Mouse (Mus musculus): ENCODE measurements around the gene Asxl1. TPM values are rescaled to one million over a fixed set of nuclear protein-coding genes. Genes with fewer than 3 reads are reported as not detected.
"Not testable (repeated sequence)": the region's sequence is repeated elsewhere in the genome, so short reads cannot be mapped to it uniquely, and the experiment has no call there.

Asxl1 gene
- polyA plus RNA-seq, 1 experiment from 2014 or later, result 6.4 TPM

DNA sequence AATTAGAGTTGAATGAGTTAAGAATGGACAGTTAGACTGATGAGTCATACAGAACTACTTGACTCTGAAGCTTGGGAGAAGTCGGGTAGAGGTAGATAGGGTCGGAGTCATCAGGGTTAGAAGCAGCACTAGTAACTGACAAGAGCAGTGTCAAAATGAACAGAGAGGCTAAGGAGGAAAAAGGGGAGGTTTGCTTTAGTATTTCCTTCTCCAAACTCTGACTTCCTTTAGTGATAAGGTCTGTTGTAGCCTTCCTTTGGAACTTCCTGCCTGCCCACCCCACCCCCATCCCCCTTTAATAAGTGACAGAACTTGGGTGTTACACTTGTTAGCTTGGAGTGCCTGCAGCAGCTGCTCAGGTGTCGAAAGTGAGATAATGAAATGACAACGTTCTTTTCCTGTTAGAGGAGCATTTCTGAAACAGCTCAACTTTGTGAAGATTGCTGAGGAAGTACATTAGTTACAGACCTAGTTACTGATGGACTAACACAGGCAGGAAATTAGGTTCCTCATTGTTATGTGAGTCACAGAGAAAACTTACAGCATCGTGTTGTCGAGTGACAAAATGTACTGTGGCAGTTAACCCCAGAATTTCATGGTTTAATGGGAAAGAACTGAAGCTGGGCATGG, 5.0 kb downstream of the Asxl1 start:
- no peak for ATAC-seq (ENCODE audit: insufficient read depth, low FRiP score)
- WGBS, result 22% methylated on average over 6 of the region's 6 CpGs
- Histone ChIP-seq H3K4me3 (replicated peaks; ENCODE audit: low read length) (no peak overlapping the region), H3K9ac (ENCODE audit: low read length) (no peak overlapping the region), H3K4me2 (ENCODE audit: low read depth, low read length) (peak overlapping the region; percentile 33), H3K4me1 (ENCODE audit: control insufficient read depth, insufficient read depth, low read length) (peaks cover 18% of the 10 kb centered on the region), H3K9me3 (replicated peaks; ENCODE audit: control insufficient read depth, low read length) (no peaks in the 10 kb centered on the region), H3K27me3 (ENCODE audit: control insufficient read depth, insufficient read depth, low read length) (no peaks in the 10 kb centered on the region), H3K27ac (ENCODE audit: low read length) (peak overlapping the region; percentile 48; the same call in 1 of the 2 replicates), H3K36me3 (ENCODE audit: control insufficient read depth, insufficient read depth, low read length) (no peaks in the 10 kb centered on the region)

DNA sequence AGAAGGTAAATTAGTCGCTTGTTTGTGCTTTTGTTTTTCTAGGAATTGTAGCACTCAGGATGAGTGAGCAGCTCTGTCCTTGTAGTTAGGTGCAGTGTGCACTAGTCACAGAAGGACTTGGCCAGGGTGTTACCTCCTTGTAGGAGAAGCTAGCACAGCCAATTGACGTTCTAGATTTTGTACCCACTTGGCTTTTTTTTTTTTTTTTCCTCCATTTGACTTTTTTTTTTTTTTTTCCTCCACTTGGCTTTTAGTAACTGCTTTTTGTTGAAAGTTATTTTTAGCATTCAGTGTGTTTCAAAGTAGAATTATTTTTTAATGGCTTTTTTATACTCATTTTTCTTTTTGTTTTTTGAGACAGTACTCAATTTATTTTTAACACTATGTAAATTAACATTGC, 9.0 kb downstream of the Asxl1 start:
- H3K9ac ChIP-seq (ENCODE audit: low read length), result no peak overlapping the region
- no peak for ATAC-seq (ENCODE audit: insufficient read depth, low FRiP score)
- H3K9me3 ChIP-seq (replicated peaks; ENCODE audit: control insufficient read depth, low read length), result no peaks in the 10 kb centered on the region
- WGBS, result 67% methylated on average over 2 of the region's 2 CpGs
- no peak overlapping the region for H3K27ac ChIP-seq (ENCODE audit: low read length)
- H3K4me3 ChIP-seq (replicated peaks; ENCODE audit: low read length), result no peak overlapping the region
- H3K4me1 ChIP-seq (ENCODE audit: control insufficient read depth, insufficient read depth, low read length), result peaks cover 8% of the 10 kb centered on the region
- H3K4me2 ChIP-seq (ENCODE audit: low read depth, low read length), result no peak overlapping the region
- H3K27me3 ChIP-seq (ENCODE audit: control insufficient read depth, insufficient read depth, low read length), result no peaks in the 10 kb centered on the region
- H3K36me3 ChIP-seq (ENCODE audit: control insufficient read depth, insufficient read depth, low read length), result peaks cover 13% of the 10 kb centered on the region

DNA sequence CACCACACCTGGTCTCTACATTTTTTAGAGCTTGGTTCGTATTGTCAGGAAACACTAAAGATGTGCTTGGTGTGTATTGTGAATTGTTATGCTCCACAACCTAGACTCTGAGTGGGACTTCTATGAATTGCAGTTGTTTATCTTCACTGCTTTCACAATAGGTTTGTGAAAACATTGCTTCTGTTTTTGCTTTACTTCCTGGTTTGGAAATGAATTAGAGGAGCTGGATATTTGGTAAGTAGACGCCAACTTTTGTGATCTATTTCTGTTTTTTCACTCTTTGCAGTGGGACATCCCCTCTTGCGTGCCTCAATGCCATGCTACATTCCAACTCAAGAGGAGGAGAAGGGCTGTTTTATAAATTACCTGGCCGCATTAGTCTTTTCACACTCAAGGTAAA, 11.2 kb downstream of the Asxl1 start:
- Histone ChIP-seq H3K4me1 (ENCODE audit: control insufficient read depth, insufficient read depth, low read length) (no peaks in the 10 kb centered on the region), H3K27me3 (ENCODE audit: control insufficient read depth, insufficient read depth, low read length) (no peaks in the 10 kb centered on the region), H3K9me3 (replicated peaks; ENCODE audit: control insufficient read depth, low read length) (no peaks in the 10 kb centered on the region), H3K4me3 (replicated peaks; ENCODE audit: low read length) (no peak overlapping the region), H3K36me3 (ENCODE audit: control insufficient read depth, insufficient read depth, low read length) (peaks cover 13% of the 10 kb centered on the region), H3K27ac (ENCODE audit: low read length) (no peak overlapping the region), H3K9ac (ENCODE audit: low read length) (no peak overlapping the region), H3K4me2 (ENCODE audit: low read depth, low read length) (no peak overlapping the region)
- ATAC-seq (ENCODE audit: insufficient read depth, low FRiP score), result no peak
- WGBS, result 90% methylated on average over 4 of the region's 4 CpGs

DNA sequence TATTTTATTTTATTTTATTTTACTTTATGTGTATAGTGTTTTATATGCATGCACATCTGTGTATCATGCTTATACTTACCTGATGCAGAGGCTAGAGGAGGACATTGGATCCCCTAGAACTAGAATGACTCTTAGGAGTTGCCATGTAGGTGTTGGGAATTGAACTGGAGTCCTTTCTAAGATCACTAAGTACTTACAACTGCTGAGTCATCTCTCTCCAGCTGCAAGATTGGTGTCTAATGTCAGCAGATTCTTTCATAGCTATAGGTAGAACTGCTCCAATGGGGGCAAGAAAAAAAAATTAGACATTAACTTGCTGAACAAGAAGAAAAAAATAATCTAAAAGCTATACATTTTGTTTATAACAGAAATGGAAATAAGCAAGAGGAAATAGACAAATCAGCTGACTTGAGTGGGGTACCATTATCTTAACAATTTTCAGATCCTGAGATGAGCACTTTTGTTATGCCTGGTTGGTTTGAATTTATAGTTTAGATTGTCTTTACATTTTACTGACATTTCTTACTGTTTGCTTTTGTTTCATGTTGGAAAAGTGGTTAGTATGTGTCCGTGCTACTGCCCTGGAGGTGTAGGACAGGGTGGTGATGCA, 15.6 kb downstream of the Asxl1 start:
- H3K27me3 ChIP-seq (ENCODE audit: control insufficient read depth, insufficient read depth, low read length), result no peaks in the 10 kb centered on the region
- ATAC-seq (ENCODE audit: insufficient read depth, low FRiP score), result no peak
- H3K36me3 ChIP-seq (ENCODE audit: control insufficient read depth, insufficient read depth, low read length), result peaks cover 18% of the 10 kb centered on the region
- H3K4me2 ChIP-seq (ENCODE audit: low read depth, low read length), result no peak overlapping the region
- no peaks in the 10 kb centered on the region for H3K4me1 ChIP-seq (ENCODE audit: control insufficient read depth, insufficient read depth, low read length)
- WGBS, result 88% methylated on average over 1 of the region's 1 CpGs
- H3K4me3 ChIP-seq (replicated peaks; ENCODE audit: low read length), result no peak overlapping the region
- H3K9ac ChIP-seq (ENCODE audit: low read length), result no peak overlapping the region
- H3K9me3 ChIP-seq (replicated peaks; ENCODE audit: control insufficient read depth, low read length), result no peaks in the 10 kb centered on the region
- H3K27ac ChIP-seq (ENCODE audit: low read length), result no peak overlapping the region

DNA sequence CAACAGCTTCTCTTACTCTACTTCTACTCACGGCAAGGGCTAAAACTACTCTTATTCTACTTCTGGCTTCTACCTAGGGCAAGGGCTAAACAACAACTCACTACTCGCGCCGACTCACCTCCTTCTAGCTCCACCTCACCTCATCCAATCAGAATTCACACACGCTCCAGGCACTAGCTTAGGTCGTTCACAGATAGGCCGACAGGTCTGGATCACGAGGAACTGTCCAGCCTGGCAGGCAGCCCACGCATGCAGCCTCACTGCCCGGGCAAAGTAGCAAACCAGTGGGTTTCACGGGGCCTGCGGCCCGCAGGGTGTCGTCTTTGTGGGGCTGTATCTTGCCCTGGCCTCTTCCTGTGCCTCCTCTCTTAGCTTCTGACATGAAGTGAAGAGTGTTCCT, 18.9 kb downstream of the Asxl1 start:
- 91% methylated on average over 14 of the region's 14 CpGs for WGBS
- H3K9me3 ChIP-seq (replicated peaks; ENCODE audit: control insufficient read depth, low read length); ATAC-seq (ENCODE audit: insufficient read depth, low FRiP score); H3K4me3 ChIP-seq (replicated peaks; ENCODE audit: low read length); H3K27ac ChIP-seq (ENCODE audit: low read length); H3K4me1 ChIP-seq (ENCODE audit: control insufficient read depth, insufficient read depth, low read length); H3K27me3 ChIP-seq (ENCODE audit: control insufficient read depth, insufficient read depth, low read length); H3K9ac ChIP-seq (ENCODE audit: low read length); H3K4me2 ChIP-seq (ENCODE audit: low read depth, low read length): not testable (repeated sequence)
- peaks cover 22% of the 10 kb centered on the region for H3K36me3 ChIP-seq (ENCODE audit: control insufficient read depth, insufficient read depth, low read length)

DNA sequence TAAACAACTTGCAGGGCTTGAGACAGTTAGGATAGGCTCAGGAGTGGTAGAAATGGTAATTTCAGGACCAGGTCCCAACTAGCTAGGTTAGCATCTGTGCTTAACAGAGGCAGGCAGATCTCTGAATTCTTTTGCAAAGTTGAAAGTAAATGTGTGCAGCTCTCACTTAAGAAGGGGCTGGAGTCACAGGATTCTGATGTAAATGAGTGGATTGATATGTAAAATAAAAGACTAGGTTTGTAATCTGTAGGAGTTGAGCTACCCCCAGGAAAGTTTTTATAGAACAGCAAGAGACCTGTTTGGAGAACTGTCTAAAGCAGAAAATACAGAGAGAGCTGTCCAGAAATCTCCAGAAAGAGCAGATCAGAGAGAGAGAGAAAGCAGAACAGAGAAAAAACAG, 25.2 kb downstream of the Asxl1 start:
- H3K27me3 ChIP-seq (ENCODE audit: control insufficient read depth, insufficient read depth, low read length), result no peaks in the 10 kb centered on the region
- H3K9ac ChIP-seq (ENCODE audit: low read length), result no peak overlapping the region
- H3K27ac ChIP-seq (ENCODE audit: low read length), result no peak overlapping the region
- no peak overlapping the region for H3K4me3 ChIP-seq (replicated peaks; ENCODE audit: low read length)
- H3K4me2 ChIP-seq (ENCODE audit: low read depth, low read length), result no peak overlapping the region
- ATAC-seq (ENCODE audit: insufficient read depth, low FRiP score), result no peak
- peaks cover 17% of the 10 kb centered on the region for H3K36me3 ChIP-seq (ENCODE audit: control insufficient read depth, insufficient read depth, low read length)
- H3K9me3 ChIP-seq (replicated peaks; ENCODE audit: control insufficient read depth, low read length), result no peaks in the 10 kb centered on the region
- H3K4me1 ChIP-seq (ENCODE audit: control insufficient read depth, insufficient read depth, low read length), result no peaks in the 10 kb centered on the region

DNA sequence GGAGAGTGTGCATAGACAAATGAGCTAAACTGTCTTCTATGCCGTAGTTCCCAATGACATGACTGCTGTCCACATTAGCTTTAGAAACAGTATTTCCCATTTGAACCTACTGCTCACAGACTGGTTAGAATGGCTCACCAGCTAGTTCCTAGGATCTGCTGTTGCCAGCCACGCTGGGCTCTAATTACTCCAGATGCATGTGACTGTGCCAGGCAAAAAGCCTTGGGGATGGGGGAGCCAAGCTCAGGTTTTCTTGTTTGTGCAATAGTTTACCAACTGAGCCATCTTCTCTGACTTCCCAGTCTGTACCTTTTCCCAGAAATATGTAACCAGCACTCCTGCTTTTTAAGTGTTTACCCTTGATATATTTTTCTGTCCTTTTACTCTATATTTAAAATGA, 29.8 kb downstream of the Asxl1 start:
- H3K36me3 ChIP-seq (ENCODE audit: control insufficient read depth, insufficient read depth, low read length), result no peaks in the 10 kb centered on the region
- no peak overlapping the region for H3K9ac ChIP-seq (ENCODE audit: low read length)

DNA sequence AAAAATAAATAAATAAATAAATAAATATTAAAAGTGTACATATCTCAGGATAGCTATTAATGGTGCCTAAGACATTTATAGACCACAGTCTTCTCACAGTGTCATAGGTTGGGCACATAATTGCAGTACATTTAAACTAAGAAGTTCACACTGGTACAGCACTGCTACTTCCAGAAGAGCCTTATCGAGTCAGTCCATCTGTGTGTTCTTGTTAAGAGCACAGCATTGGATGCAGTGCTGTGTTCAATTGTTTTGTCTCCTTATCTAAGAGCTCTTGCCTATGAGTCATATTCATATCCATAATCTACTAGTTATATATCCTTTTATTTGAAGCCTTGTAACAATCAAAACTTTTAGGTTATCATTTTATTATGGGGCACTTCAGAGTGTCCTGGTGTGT, 34.9 kb downstream of the Asxl1 start:
- Histone ChIP-seq H3K4me2 (ENCODE audit: low read depth, low read length) (no peak overlapping the region), H3K4me3 (replicated peaks; ENCODE audit: low read length) (no peak overlapping the region), H3K27me3 (ENCODE audit: control insufficient read depth, insufficient read depth, low read length) (no peaks in the 10 kb centered on the region), H3K9me3 (replicated peaks; ENCODE audit: control insufficient read depth, low read length) (no peaks in the 10 kb centered on the region), H3K27ac (ENCODE audit: low read length) (no peak overlapping the region), H3K4me1 (ENCODE audit: control insufficient read depth, insufficient read depth, low read length) (no peaks in the 10 kb centered on the region), H3K9ac (ENCODE audit: low read length) (no peak overlapping the region), H3K36me3 (ENCODE audit: control insufficient read depth, insufficient read depth, low read length) (no peaks in the 10 kb centered on the region; the same call in 1 of the 2 replicates)
- 98% methylated on average over 1 of the region's 1 CpGs for WGBS
- no peak for ATAC-seq (ENCODE audit: insufficient read depth, low FRiP score)

More for the DNA sequence above, 29.8 kb downstream of the Asxl1 start:
- ATAC-seq (ENCODE audit: insufficient read depth, low FRiP score), result no peak
- H3K27ac ChIP-seq (ENCODE audit: low read length), result no peak overlapping the region
- 76% methylated on average over 2 of the region's 2 CpGs for WGBS
- H3K4me2 ChIP-seq (ENCODE audit: low read depth, low read length), result no peak overlapping the region
- H3K9me3 ChIP-seq (replicated peaks; ENCODE audit: control insufficient read depth, low read length), result no peaks in the 10 kb centered on the region
- no peaks in the 10 kb centered on the region for H3K4me1 ChIP-seq (ENCODE audit: control insufficient read depth, insufficient read depth, low read length)
- no peak overlapping the region for H3K4me3 ChIP-seq (replicated peaks; ENCODE audit: low read length)
- no peaks in the 10 kb centered on the region for H3K27me3 ChIP-seq (ENCODE audit: control insufficient read depth, insufficient read depth, low read length)

DNA sequence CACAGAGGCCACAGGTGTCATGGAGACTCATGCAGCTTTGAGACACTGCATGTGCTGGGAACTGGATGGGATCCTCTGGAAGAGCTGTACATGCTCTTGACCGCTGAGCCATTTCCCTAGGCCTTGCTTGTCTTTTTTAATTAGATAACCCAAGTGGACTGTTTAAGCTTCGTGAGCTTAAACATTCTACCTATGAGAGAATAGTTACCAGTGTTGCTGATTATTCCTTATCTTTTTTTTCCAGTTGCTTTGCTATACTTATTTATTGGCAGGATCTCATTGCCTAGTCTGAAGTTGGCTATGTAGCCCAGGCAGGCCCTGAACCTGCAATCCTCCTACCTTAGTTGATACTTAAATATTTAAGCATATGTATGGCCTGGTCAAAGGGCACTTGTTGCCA, 44.2 kb downstream of the Asxl1 start:
- no peak overlapping the region for H3K4me3 ChIP-seq (replicated peaks; ENCODE audit: low read length)
- H3K4me1 ChIP-seq (ENCODE audit: control insufficient read depth, insufficient read depth, low read length), result no peaks in the 10 kb centered on the region
- no peak for ATAC-seq (ENCODE audit: insufficient read depth, low FRiP score)
- H3K27me3 ChIP-seq (ENCODE audit: control insufficient read depth, insufficient read depth, low read length), result no peaks in the 10 kb centered on the region
- peaks cover 5% of the 10 kb centered on the region; the same call in 1 of the 2 replicates for H3K9me3 ChIP-seq (replicated peaks; ENCODE audit: control insufficient read depth, low read length)
- peaks cover 32% of the 10 kb centered on the region for H3K36me3 ChIP-seq (ENCODE audit: control insufficient read depth, insufficient read depth, low read length)
- no peak overlapping the region for H3K4me2 ChIP-seq (ENCODE audit: low read depth, low read length)
- H3K9ac ChIP-seq (ENCODE audit: low read length), result no peak overlapping the region
- H3K27ac ChIP-seq (ENCODE audit: low read length), result no peak overlapping the region
- WGBS, result 82% methylated on average over 2 of the region's 2 CpGs

All from stomach, embryonic 16.5 days (tissue).